Mouse (Mus musculus): ENCODE results near the gene Ccdc73. TPM values are rescaled to one million over a fixed set of nuclear protein-coding genes. Genes with fewer than 3 reads are reported as not detected.
"Not testable (repeated sequence)": the region's sequence is repeated elsewhere in the genome, so short reads cannot be mapped to it uniquely, and the experiment has no call there.

The Ccdc73 gene
- 1 to 10 TPM; 2.7 to 3.8 TPM for total RNA-seq (2021)
- long read RNA-seq, experiment 1, transcript Ccdc73-203 (2 exons, 318 nt) = major isoform, 7 of 8 reads
- long read RNA-seq, experiment 1, partial matches to known transcripts = 0 of 8 reads
- long read RNA-seq, experiment 1, other reads (novel, unspliced or antisense) = 1 of 8 reads
- long read RNA-seq, experiment 2, transcript Ccdc73-203 (2 exons, 318 nt) = major isoform, 5 of 8 reads
- long read RNA-seq, experiment 2, partial matches to known transcripts = 0 of 8 reads
- long read RNA-seq, experiment 2, other reads (novel, unspliced or antisense) = 3 of 8 reads

- no peak for DNase-seq
Measured at GRCm38 (mm10) chr2:104867282-104867855, at the start of gene Ccdc73. Ccdc73 (plus strand) TSS chr2:104867805.

- DNase-seq = not testable (repeated sequence)
Measured at GRCm38 (mm10) chr2:104818763-104819162, 48.8 kb upstream of the Ccdc73 start.

- DNase-seq = no peak
Measured at GRCm38 (mm10) chr2:104826191-104826590, 41.4 kb upstream of the Ccdc73 start.

GRCm38 (mm10) chr2:104832486-104832885 is 35.1 kb upstream of the Ccdc73 start:
- DNase-seq = no peak

DNA sequence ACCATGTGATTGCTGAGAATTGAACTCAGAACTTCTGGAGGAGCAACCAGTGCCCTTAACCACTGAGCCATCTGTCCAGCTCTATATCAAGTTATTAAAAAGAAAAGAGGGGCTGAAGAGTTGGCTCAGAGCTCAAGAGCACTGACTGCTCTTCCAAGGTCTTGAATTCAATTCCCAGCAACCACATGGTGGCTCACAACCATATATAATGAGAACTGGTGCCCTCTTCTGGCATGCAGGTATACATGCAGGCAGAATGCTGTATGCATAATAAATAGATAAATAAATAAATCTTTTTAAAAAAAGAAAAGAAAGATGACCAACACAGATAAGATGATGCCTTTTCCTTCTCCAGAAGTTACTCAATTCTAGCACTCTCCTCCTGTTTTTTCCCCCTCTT is 26.6 kb upstream of the Ccdc73 start:
- no peak for DNase-seq

GRCm38 (mm10) chr2:104841736-104842135 is 25.9 kb upstream of the Ccdc73 start:
- no peak for DNase-seq

DNA sequence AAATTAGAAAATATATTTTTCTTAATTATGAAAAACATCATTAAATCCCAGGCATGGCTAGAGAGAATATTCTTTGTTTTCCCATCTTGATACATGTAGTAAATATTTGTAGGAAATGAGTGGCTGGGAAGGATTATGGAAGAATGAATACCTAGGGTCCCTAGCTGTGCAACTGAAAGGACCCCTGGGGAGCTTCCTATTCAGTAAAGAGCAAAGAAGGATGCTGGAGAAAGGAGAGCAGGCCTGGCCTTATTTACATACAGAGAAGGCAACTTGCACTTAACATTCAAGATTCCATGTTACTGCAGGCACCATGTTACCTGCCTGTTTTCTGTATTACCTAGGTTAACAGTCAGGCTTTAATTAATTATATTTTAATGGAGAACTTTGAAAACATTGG is 25.0 kb upstream of the Ccdc73 start:
- no peak for DNase-seq

DNA sequence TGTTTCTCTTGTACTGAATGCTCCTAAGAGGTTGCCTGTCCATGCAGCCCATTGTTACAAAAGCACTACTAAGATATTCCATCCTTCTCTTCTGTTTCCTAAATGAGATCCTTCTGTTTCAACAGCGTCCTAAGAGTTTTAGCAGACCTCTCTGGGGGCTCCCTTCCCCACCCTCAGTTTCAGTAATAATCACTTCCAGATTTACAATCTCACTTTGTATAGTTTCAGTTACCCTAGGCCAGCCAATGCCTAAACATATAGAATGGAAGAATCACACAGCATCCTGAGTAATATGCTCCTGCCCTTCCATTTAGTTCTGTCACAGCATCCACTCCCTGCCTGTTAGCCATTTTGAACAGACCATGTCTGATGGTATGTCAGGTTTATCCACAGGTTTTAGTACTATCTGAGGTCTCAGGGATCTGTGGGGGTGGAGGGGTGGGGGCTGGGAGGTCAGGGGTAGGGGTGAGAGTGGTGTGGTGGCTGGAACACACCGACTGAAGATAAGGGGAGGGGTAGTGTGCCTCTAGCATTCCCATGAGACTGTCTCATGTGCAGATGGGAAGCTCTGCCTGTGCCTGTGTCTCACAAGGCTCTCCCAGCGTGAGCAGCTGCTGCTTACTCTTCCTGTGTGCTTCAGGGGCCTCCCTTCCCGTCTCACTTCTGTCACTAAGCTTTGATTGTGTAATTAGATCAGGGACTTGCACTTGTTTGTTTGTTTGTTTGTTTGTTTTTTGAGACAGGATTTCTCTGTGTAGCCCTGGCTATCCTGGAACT is 20.8 kb upstream of the Ccdc73 start:
- DNase-seq = no peak

DNA sequence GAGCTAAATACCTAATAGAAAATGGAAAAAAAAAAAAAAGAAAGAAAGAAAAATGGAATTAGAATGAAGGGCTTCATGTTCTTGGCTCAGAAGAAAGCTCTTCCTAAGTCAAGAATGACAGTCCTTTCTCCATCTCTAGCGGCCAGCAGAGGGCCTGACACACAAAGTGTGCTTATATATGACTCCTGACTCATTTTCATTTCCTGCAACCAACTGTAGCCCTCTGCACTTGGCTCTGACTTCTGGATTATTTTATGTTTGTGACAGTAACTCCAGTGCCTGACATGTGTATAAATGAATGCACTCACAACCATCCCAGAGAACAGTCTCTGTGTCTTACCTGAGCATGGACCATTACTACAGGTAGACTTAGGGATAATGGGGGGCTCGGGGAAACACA is 20.0 kb upstream of the Ccdc73 start:
- no peak for DNase-seq

- no peak for DNase-seq
Measured at GRCm38 (mm10) chr2:104848235-104849161, 19.1 kb upstream of the Ccdc73 start.

DNA sequence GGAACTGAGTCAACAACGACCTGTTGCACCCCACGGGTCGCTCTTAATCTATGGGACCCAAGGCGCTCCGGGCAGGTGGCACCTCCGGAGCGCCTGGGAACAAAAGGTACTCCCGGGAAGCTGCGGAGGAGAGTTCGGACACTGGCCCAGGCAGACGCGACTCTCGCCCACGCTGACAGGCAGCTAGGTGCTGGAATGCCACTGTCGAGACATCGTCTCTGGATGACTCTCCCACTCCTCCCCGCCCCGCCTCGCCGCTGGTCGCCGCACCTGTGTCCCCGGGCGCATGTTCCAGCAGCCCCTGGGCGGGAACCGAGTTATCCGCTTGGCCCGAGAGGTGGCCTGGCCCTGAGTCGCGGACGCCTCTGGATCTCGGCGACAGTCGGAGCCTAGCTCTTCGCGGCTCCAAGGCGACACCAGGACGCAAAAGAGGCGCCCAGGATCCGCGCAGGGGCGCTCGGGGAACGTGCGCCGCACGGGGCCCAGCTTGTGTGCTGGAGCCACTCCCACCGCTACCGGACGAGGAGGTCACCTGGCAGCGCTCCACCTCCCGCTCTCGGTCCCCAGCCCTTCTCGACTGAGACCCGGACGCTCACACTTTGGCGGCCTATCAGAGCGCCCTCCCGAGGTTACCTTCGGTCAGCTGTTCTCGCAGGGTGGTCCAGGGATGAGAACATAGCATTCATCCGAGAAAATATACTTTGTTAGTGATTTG is 18.2 kb upstream of the Ccdc73 start, which contains the start of gene Prrg4:
Prrg4 (minus strand) TSS at position 601 of the 715 bp plus-strand sequence.
- peak; percentile 8 for DNase-seq

GRCm38 (mm10) chr2:104849991-104850359 is 17.6 kb upstream of the Ccdc73 start:
- DNase-seq = no peak

GRCm38 (mm10) chr2:104851686-104852085 is 15.9 kb upstream of the Ccdc73 start:
- no peak for DNase-seq

DNA sequence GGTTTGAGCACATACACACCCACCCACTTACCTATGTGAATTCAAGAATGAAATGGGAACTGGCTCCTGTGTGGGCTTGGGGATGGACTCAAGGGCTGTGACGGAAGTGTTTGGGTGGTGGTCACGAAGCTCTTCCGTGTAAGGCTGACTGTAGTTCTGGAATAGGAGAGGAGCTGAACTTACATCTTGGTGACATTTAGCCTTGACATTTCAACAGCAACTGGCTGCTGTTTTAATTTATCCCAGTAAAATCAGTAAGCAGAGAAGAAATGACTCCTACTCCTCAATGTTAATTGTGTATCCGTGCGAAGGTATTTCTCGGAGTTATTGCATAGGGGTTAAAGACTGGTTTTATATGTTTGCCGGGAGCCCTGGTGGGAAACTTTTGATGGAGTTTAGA is 15.1 kb upstream of the Ccdc73 start:
- no peak for DNase-seq

DNA sequence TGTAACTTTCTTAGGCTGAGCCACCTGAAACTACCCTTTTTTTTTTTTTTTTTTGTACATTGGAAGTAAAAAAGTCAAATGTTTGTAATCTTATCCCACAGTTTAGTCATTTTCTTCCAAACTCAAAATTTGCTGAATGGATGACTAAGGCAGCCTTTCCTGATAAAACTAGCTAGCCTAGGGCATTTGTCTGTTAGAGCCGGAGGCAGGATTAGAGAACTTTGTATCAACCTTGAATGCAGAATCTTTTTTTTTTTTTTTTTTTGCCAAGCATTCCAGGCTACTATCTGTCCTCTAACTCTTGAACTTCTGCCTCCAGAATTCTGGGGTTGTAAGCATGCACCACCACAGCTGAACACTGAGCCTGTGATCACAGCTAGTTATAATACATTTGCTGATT is 12.8 kb upstream of the Ccdc73 start:
- DNase-seq = no peak

DNA sequence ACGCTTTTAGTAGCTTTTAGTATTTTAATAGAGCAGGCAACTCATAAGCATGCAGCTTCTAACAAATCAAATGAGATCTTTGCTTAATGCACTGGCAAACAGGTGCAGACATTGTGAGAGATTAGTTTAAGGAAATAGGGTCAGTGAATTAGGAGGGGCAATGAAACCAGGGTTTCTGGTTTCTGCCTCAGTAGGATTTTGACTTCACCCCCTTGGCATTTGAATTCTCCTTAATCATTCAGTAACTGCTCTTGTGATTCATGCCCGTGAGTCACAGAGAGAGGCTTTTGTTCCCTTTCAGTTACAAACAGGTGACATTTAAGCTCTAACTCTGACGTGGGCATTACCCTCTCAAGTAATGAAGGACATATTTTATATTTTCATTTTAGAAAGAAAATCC is 11.9 kb upstream of the Ccdc73 start:
- DNase-seq = no peak

- no peak for DNase-seq
Measured at GRCm38 (mm10) chr2:104856218-104856617, 11.4 kb upstream of the Ccdc73 start.

DNA sequence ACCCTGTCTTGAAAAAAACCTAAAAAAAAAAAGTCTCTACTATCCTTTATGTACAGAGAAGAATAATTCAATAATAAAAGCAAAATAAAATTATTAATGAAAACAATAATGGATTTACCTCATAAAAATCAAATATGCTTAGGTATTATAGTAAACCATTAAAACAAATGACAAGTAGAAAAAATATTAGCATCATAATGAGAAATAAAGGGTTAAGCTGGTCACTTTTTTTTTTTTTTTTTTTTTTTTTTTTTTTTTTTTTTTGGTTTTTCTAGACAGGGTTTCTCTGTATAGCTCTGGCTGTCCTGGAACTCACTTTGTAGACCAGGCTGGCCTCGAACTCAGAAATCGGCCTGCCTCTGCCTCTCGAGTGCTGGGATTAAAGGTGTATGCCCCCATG is 9.5 kb upstream of the Ccdc73 start:
- not testable (repeated sequence) for DNase-seq

- no peak for DNase-seq
Measured at GRCm38 (mm10) chr2:104859060-104859459, 8.5 kb upstream of the Ccdc73 start.

GRCm38 (mm10) chr2:104860426-104860825 is 7.2 kb upstream of the Ccdc73 start:
- DNase-seq = no peak

GRCm38 (mm10) chr2:104864176-104864860 is 3.3 kb upstream of the Ccdc73 start:
- DNase-seq = no peak
